Mouse (Mus musculus) ovary, postnatal 14 days (tissue): ENCODE data around the gene Tas2r135.

Source experiments
- DNase-seq: peaks from one replicate; pipeline ENCODE4 v3.0.0; 2022; ENCODE audit warnings: low spot score

Tas2r135 gene

DNA sequence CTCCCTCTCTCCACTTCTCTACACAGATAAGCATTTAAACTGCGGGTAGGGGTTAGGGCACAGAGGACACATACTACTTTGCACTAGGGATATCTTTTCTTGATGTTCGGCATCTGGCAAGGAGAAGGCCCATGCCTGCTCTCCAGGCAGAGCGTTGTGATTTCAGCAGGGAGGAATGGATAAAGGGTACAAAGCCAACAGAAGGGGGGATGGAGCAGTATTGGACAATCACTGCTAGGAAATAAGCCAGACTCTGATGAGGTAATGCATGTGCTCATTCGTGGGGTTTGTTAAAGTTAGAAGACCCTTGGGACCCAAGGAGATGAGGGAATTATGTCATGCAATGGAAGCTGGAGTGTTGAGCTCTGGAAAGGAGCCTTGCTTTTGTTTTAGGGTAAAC, 30.5 kb upstream of the Tas2r135 start:
- DNase-seq, result no peak

DNA sequence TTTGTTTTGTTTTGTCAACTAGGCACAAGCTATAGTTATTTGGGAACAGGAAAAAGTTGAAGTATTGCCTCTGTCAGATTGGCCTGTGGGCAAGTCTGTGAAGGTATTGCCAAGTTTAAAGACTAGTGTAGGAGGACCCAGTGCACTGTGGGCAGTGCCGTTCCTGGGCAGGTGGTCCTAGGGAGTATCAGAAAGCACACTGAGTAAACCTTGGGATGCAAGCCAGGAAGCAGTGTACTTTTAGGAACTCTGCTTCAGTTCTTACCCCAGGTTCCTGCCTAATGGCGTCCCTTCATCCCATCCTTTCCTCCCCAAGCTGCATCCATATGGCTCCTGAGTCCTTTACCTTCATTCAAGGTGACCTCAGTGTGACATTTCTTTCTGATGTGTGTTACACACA, 30.1 kb upstream of the Tas2r135 start:
- DNase-seq, result no peak

DNA sequence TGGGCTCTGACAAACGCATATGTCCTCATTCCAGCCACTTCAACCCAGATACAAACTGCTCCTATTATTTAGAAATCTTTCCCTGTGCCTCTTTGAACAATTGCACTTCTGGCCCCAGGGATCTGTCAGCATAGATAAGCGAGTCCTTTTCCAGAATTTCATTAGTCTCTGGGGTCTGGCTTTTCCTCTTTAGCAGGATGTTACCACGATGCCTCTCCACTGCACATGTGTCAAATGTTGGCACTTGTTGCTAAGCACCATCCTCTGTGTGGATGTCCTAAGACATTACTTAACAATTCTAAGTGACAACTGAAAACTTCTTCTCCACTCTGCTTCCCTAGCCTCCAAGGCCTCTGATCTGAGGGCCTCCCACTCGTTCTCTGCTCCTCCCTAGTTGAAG, 29.2 kb upstream of the Tas2r135 start:
- DNase-seq, result no peak

DNA sequence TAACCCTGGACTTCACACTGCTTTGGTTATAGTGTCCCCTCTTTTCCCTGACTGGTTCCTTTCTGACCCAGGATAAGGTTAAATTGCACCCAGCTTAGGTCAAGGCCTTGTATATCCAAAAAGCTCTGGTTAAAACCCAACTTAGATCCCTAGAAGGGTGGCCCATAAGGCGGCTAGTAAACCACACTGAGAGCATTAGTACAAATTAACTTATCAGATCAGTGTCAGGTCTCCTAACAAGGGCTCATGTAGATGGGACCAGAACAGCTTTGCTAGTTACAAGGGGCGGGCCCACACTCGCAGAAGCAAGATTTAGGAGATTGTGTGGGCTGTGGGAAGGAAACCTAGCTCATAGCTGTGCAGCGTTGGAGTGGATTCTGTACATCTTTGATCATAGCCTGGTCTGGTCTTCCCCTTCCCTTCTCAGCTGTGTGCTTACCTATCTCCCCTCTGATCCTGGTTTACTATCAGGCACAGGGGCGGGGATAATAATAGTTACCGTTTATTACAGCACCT, 28.7 kb upstream of the Tas2r135 start:
- no peak for DNase-seq

DNA sequence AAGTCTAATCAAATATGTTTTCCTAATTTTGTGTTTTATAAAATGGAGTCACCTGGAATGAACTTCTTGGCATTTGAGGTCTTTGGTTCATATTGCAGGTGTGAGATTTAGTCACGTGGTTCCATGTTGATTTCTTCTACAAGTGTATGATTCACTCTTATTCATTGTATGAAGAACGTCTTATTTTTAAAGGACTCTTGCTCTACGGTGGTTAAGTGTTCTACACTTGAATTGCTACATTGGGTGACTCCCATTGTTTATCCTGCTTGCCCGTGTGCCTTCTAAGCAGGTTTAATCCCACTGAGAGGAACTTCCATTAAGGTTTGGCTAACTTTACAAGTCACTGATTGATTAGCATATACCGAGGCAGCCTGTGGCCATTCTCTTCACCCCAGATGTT, 28.0 kb upstream of the Tas2r135 start:
- no peak for DNase-seq

DNA sequence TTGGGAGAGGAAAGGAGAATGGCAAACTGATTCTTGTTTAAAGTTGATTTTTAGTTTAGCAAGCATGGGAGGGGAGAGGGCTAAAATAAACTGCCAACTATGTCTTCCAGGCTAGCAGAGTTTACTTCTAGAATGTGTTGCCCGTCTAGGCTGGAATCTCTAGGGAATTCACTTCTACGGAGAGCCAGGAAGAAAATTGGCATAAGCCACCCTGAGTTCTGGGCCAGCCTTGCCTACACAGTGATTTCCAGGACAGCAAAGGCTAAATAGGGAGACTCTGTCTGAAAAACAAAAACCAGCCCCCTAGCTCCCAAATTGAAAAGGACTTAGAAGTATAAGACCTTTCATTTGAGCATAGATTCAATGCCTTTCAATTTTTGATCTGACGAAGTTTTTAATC, 25.7 kb upstream of the Tas2r135 start:
- DNase-seq, result no peak

DNA sequence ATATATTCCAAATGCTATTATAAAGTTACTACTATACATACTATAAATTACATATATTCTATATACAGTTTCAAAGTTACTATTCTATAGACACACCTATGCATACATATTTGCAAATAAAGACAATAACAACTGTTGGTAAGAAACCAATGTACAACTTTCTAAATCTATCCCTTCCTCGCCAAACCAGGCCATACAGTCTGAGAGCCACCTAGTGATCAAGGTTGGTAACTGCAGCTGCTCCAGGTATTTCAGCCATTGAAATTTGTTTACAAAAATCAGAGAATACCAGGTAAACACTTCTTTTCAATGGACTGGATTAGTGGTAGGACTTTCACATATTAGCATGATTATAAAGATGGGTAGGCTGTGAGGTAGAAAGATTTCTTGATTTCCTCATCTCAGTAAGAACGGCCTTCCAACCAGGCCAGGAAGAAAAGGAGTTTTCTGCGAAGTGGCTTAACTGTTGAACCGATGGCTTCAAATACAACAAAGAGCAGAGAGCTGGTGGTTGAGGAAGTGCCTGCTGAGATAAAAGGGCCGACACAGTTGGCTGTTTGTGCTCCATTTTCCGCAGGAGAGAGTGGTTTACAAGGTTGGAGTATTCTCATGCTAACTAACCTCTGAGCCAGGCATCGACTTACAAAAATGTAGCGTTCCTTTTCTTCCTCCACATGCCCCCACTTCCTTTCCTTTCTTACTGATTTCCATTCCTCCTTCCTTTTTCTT, 24.7 kb upstream of the Tas2r135 start:
- DNase-seq, result no peak

DNA sequence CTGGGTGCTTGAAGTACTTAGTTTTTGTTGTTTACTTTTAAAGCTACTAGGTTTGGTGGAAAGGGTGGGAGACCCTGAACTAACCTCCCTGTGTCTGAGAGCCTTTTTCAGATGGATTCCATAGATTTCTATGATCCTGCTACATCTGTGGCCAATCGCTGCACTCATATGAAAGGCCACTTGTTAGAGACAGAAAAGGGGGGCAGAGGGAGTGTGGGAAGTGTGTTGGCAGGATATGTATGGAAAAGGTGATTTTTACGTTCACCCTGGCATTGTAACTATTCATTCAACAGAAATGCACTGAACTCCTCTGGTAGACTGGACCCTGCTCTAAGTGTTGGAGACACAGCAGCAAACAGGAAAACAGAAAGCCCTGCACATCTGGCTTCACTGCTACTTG, 24.0 kb upstream of the Tas2r135 start:
- DNase-seq, result no peak

DNA sequence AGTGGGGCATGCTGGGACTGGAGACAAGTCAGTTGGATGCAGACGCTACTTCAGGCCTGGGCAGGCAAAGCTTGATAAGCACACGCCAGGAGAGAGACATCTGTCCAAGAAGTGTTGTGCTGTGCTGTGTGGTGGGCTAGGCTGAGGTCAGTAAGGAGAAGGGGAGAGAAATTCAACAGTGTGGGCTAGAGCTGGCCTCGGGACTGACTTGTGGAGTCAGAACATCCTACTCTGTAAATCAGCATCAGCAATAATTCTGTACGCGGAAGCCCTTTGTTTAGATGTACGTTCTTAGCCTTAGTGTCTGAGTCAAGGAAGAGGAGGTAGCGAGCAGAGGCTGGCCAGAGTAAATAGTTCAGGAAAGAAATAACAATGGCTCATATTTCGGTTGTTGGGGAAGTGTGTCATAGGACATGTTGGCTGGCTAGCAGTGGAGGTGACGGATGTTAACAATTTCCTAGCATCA, 23.3 kb upstream of the Tas2r135 start:
- DNase-seq, result no peak

DNA sequence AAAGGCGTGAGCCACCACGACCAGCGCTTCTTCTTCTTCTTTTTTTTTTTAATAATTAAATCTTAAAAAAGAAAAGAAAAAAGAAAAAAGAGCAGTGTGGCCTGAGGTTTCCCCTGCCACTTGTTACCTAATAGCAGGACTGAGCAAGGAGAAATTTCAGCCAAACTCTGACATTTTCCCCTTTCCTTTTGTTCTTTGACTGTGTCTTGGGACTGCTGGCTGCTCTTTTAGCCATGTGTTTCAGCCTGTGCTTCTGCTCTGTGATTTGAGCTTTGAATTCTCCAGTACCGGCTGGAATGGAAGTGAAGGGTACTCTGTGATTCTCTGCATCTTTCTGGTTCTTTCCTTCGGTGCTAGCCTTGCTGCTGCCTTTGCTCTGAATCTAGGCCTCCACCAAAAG, 21.9 kb upstream of the Tas2r135 start:
- DNase-seq, result no peak

DNA sequence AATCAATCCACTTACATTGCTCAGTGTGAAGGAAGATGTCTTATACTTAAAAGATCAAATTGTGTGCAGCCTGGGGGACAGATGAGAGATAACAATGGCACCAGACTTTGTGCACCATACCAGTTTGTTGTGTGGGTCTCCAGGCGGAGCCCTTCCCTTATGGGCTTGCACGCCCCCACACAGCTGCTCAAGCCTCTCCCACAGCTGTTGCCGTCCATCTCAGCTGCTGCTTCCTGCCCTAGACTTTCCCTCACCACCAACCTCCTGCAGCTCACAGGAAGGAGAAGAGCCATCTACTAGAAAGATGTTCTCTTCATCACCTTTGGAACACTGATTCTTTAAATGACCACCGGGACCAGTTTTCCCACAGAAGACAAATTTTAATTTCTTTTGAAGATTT, 19.6 kb upstream of the Tas2r135 start:
- DNase-seq, result no peak

DNA sequence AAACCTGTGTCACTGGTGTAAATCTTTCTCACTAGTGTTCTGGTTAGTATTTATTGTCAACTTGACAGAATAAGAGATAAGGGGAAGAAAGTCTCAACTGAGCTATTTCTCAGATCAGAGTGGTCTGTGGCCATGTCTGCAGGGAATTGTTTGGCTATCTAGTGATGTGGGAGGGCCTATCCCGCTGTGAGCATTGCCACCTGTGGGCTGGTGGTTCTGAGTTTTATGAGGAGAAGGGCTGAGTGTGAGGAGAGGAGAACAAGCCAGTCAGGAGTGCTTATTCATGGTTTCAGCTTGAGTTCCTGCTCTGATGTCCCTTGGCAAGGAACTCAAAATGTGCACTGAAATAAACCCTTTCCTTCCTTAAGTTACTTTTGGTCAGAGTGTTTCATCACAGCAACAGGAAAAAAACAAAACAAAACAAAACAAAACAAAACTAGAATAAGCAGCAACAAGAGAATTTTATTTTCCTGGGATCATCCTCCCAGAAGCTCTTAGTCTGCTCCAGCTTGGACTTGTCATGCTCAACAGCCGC, 13.4 kb upstream of the Tas2r135 start:
- DNase-seq, result no peak

DNA sequence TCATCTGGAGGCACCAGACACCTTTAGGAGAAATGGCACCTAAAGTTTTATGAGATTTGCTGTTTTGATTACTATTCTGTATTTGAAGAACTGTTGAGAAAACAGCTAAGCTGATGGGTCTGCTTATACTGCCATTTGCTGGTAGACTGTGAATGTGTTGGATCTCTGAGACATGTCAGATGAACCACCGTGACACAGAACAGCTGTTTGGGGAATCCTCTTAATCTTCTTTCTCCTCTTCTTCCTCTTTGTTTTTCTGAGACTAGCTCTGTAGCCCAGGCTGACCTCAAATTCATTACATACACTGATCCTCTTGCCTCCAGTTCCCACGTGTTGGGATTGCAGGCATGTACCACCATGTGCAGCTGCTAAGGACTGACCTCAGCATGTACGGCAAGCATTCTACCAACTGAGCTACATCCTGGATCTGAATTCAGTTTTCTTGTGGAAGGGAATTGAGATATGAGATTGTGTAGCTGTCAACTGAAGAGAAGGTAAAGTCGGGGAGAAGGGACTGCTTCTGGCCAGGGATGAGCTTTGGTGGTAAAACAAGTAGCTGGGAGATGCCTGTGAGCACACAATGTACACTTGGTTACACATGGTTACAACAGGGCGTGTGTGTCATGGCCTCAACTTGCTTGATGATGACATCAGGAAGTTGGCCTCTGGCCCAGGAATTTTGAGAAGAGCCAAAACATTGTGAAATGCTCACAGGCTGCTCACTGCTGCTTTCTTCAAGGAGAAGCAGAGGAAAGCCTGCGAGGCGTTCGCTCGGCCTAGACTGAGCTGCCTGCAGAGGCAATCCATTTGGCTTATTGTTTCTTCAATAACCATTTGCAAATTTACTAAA, 9.0 kb upstream of the Tas2r135 start:
- DNase-seq, result peak; percentile 80

DNA sequence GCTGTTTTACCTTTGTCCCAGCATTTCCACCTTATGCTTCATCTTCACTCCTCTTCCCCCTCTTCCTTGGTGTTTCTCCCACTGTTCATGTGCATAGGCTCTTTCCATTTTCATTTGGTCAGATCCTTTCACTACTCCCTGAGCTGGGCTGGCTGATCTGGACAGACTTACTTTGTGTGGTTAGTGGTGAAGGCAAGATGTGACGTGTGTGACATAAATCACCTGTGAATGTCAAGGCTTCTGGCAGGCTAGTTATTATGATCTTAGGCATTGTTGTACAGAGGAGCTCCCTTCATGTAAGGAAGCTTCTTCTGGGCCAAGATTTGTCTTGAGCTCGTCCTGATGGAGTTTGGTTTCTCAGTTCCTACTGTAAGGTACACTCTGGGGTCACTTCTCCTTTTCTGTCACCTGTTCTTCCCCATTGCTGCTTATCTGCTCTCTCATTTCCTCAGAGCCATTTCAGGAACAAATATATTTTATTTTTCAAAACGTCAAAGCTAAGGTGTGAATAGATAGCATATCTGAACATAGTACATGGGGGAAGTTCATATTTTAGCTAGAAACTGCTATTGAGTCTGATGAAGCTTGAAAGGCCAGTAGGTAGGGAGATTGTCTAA, 8.1 kb upstream of the Tas2r135 start:
- DNase-seq, result no peak

DNA sequence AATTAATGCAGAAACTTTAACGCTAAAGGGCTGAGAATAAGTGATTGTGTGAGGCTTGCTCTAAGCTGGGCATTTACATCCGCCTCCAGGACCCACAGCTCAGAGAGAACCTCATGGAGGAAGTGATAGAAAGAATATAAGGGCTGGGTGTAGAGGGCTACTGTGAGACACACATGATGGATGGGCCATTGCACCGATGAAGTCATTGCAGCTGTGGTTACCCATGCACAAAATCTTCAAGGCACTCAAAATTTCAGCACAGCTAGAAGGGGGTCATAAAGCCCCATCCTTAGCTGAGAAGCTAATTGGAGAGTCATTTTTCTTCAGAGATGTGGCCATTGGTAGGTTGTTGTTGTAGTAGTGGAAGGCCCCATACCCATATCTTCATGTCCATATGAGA, 6.9 kb upstream of the Tas2r135 start:
- no peak for DNase-seq

DNA sequence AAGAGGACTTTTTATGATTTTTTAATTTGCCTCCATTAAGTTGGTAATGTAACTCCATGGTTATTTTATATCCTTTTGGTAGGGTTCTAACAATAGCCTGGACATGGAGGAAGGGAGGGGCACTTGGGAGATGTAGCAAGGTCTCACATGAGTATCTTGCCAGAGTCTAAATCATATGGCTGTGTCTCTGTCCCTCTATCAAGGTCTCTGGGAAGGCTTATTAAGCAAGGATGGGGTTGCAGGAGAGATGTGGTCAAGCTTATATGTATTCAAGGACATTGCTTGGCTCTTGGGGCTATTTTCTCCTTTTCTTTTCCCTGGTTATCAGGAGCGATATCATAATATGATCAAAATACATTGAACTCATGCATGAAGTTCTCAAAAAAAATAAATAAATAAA, 6.2 kb upstream of the Tas2r135 start:
- no peak for DNase-seq

DNA sequence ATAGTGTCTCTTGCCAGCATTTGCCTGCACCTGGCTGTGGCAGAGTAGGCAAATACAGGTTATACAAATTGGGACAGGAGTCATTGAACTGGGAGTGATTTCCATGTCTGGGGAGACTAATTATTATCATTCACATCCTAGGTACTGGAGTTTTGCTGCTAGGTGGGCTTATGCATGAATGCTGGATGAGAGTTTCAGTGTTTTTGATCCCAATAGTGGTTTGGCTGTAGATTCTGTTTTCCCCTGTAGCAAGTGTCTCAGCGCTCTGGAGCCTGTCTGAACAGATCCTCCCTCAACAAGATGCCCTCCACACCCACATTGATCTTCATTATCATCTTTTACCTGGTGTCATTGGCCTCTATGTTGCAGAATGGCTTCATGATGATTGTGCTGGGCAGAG, 5.3 kb upstream of the Tas2r135 start, which contains the start of gene Tas2r143:
Gene Tas2r143, plus strand, starts transcription at position 301 of the 400 bp plus-strand sequence.
- no peak for DNase-seq

DNA sequence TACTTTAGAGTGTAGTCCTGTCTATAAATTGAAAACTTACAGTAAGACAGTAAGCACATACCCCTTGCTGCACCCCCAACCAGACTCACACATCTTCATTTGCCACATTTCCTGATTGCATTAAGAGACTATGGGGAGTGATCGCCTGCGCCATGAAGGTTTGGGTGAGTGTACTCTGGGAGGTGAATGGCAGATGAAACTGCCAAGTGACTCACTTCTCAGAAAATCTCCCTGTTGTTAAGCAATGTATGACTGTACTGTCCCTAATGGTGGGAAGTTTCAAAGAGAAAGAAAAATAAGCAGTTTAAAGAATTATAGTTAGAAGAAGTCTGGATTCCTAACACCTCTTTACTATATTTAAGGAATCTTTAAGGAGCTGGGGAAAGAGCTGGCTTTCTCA, 14.2 kb downstream of the Tas2r135 start:
- no peak for DNase-seq

DNA sequence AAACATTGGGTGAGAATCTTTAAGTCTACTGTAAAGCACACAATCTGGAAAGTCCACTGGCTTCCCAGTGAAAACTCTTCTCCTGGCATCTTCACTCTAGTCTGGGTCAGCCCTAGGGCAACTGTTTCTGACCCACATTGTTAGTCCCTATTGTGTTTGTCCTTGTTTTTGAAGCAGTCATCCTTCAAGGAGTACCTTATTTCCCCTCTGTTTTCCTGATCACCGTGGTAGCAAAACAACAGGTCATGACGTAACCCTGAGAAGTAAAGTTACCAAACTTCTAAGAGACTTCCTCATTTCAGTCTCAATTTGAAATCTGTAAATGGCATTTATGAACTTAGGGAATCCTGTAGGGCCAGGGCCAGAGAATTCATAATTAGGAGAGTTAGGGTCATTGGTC, 16.2 kb downstream of the Tas2r135 start:
- DNase-seq, result no peak

DNA sequence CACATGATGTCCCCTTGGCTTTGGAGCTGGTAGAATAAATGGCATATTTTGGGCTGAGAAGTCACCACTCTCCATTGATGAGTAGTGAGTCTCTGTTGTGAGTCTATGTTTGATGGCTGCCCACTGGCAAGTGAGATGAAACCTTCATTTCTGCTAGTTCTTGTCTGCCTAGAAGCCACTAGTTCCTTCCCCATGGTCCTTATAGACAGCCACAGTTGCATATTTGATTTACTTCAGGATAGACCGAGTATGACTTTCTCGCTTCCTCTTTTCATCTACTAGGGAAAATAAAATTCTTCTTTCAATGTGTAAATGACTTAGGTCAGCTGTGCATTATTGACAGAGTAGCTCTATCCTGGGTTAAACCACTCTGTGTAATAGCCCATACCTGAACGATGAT, 19.2 kb downstream of the Tas2r135 start:
- no peak for DNase-seq

DNA sequence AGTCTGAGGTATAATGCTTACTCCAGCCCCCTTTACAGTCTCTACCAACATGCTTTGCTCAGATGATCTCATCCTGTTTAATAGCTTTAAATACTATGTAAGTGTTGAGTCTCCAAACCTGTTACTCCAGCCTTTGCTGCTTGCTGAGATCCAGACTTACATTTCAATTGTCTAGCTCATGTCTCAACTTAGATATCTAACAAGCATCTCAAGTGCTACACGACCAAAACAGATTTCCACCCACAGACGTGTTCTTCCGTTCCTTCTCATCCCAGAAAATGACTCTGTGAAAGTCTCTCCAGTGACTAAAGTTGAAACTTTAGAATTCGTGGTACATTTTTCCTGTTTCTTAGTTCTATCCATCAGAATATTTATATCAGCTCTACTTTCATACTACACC, 21.1 kb downstream of the Tas2r135 start:
- DNase-seq, result no peak

DNA sequence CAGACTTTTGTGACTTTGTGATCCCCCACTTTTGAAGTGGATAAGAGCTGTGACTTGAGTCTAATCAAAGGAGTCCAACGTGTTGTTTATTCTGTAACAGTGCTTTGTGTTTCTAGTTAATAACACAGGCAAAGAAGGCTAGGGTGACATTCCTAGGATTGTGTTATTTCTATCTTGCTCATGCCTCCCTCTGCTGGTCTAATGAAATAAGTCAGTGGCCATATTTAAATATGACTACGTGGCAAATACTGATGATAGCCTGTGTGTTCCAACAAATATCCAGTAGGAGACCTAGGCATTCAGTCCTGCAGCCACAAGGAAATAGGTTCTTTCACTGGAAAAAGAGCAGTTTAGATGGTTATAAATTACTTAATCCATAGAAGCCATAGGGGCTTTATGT, 28.3 kb downstream of the Tas2r135 start:
- DNase-seq, result no peak

DNA sequence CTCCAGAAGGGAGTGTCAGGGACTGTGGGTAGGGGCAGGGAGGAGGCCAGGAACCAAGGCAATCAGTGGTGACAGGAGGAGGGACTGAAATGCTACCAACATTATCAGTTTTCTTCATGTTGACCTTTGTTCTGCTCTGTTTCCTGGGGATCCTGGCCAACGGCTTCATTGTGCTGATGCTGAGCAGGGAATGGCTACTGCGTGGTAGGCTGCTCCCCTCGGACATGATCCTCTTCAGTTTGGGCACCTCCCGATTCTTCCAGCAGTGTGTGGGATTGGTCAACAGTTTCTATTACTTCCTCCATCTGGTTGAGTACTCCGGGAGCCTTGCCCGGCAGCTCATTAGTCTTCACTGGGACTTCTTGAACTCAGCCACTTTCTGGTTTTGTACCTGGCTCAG, 29.2 kb downstream of the Tas2r135 start, which contains the start of gene Tas2r126:
Gene Tas2r126, plus strand, starts transcription at position 90 of the 400 bp plus-strand sequence.
- DNase-seq, result no peak
